Mouse (Mus musculus): ENCODE measurements around the gene Olfr855.

Olfr855 gene

GRCm38 (mm10) chr9:19582317-19582716 is at the start of gene Olfr855:
Gene Olfr855, plus strand, starts transcription at chr9:19582617.
- no peak for DNase-seq

GRCm38 (mm10) chr9:19540976-19541375 is 41.4 kb upstream of the Olfr855 start, which contains the start of gene Olfr853:
Gene Olfr853, minus strand, starts transcription at chr9:19541076.
- DNase-seq, result no peak

- DNase-seq, result no peak
Measured at GRCm38 (mm10) chr9:19567282-19567681, 15.1 kb upstream of the Olfr855 start, which contains the start of gene Olfr854. Gene Olfr854, minus strand, starts transcription at chr9:19567382.

- DNase-seq, result no peak
Measured at GRCm38 (mm10) chr9:19621297-19621696, 38.9 kb downstream of the Olfr855 start.

- peak; percentile 100 for DNase-seq
Measured at GRCm38 (mm10) chr9:19621843-19622822, 39.7 kb downstream of the Olfr855 start, which contains the start of gene Zfp317. Gene Zfp317, plus strand, starts transcription at chr9:19622102.

- no peak for DNase-seq
Measured at GRCm38 (mm10) chr9:19629574-19629973, 47.2 kb downstream of the Olfr855 start.

Data from heart, adult 11 months (tissue).